Mouse (Mus musculus) megakaryocyte, embryonic 14.5 days (primary cell): Measurements from ENCODE around the gene B3galnt1. TPM values are rescaled to one million over a fixed set of nuclear protein-coding genes. Genes with fewer than 3 reads are reported as not detected.

Experiments
- H3K27me3 ChIP-seq: replicated peaks from 2 replicates; pipeline ENCODE3; 2012; ENCODE audit warnings: inconsistent platforms
- H3K36me3 ChIP-seq: replicated peaks from 2 replicates; pipeline ENCODE3; 2012; ENCODE audit warnings: low read length, inconsistent platforms, mixed read lengths
- H3K4me1 ChIP-seq: 2 replicates; pipeline ENCODE4 v1.6.1; 2012; ENCODE audit warnings: inconsistent platforms
- H3K4me3 ChIP-seq: replicated peaks from 2 replicates; pipeline ENCODE3; 2012; ENCODE audit warnings: moderate library complexity, mild to moderate bottlenecking, inconsistent platforms
- H3K9me3 ChIP-seq: 2 replicates; pipeline ENCODE4 v1.6.1; 2012; ENCODE audit warnings: inconsistent platforms
- FLI1 ChIP-seq: IDR thresholded peaks from 2 replicates; pipeline ENCODE4 v1.6.1; 2012; ENCODE audit warnings: low read length, inconsistent platforms, mixed read lengths
- GATA1 ChIP-seq: IDR thresholded peaks from 3 replicates; pipeline ENCODE4 v1.6.1; 2012; ENCODE audit warnings: mixed read lengths, low read length, inconsistent platforms, borderline replicate concordance
- polyA plus RNA-seq: library from polyadenylated mRNA; stranded (reverse); fragments of >175 nt; gene quantifications from 2 replicates; pipeline ENCODE4 v1.2.3, GENCODE M21; 2012; ENCODE audit warnings: low replicate concordance; ENCODE audit not compliant: insufficient read depth

B3galnt1 gene
- polyA plus RNA-seq = 0.32 TPM in 1 of 2 replicates, not detected in the other

DNA sequence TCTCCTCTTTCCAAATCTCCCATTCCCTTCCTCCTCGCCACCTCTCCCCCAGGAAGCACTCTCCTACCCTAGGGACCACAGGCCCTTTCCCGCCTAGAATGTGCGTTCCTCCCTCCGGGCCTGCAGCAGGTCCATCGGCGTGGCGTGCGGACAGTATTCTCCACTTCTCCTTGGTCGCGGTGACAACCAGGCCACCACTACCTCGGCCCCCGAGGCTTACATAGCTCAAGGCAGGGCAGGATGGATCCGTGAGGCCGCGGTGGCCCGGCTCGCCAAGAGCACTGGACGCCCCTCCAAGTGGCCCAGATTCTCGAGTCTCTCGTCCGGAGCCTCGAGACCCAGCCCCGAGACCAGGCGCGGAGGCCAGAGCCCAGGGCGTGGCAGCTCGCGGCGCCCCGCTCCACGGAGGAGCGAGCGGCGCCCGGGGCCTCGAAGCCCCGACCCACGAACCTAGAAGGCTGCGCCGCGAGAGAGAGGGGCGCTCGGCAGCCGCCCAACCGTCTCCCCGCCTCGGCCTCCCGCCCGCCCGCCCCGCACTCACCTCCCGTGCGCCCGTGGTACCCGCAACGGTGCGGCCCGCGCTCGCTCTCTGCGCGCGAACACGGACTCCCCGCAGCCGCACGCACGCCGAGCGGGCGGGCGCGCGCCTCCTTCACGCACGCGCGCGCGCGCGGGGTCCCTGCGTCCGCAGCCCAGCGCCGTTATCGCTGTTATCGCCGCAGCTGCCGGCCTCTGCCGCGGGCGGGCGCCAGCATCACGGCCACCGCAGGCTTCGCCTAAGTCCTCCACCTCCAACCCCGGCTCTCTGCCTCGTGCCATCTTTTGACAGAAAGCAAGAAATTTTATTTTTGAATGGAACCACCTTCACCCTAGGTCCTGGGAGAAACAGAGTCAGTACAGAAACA, at the start of gene B3galnt1:
TSS of gene B3galnt1 (minus strand) at position 700 of the 905 bp plus-strand sequence.
- Histone ChIP-seq H3K4me1 (peaks cover 9% of the 10 kb centered on the region; the same call in 1 of the 2 replicates), H3K4me3 (peak within 1 kb of the TSS; percentile 85)
- TF ChIP-seq FLI1 = no peak
- TF ChIP-seq GATA1 = no peak

DNA sequence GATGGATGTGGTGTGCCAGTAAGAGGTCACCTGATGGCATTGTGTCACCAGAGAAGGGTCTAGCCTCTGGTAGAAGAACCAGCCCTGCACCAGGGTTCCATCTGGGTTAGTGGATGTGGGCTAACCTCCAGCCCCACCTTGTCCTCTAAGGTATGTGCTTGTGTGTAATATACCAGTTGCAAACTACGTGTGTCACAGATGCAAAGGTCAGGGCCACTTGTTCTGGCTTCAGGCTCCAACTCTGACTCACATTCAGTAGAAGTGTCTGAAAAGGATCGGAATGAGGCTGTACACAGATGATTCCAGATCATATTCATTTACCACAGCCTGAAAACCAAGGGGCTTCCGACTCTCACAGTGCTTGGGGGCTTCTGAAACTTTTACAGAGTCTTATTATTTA, 35.8 kb upstream of the B3galnt1 start:
- Histone ChIP-seq H3K9me3 (0 out of 2 replicates have a peak, but pooled peaks cover 2% of the 10 kb centered on the region), H3K4me1 (no peaks in the 10 kb centered on the region), H3K36me3 (no peaks in the 10 kb centered on the region), H3K27me3 (no peaks in the 10 kb centered on the region), H3K4me3 (no peak overlapping the region)
- TF ChIP-seq FLI1 (no peak), GATA1 (no peak)

More for the DNA sequence above, at the start of gene B3galnt1:
- Histone ChIP-seq H3K36me3 (no peaks in the 10 kb centered on the region), H3K27me3 (peaks cover 34% of the 10 kb centered on the region), H3K9me3 (no peaks in the 10 kb centered on the region)

DNA sequence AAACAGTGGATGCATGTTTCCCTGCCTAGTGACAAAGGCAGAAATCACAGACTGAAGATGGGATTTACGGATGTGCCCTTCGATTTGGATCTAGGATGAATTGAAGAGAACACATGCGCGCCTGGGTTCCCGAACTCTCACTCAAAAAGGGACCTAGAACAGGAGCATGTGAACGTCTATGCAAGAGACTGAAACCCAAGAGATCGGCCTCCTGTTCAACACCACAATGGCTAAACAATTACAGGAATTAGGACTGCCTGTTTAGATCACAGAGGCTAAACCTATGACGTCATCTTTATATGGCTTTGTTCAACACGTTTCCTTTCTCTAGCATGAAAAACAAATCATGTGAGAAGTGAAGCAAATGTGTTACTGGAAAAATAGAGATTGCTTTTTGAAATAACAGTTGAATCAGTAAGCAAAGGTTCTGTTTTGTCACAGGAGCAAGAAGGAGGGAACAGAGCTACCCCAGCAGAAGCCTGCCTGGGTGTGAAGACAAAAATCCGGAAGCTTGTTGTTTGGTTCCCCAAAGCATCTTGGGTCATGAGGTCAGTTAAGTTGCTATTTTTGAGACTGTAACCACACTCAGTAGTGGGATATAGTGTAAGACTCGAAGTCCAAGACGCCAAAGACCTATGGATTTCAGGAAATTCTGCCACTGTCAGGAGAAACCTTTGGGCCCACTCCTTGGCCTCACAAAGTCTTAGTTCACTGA, 35.1 kb upstream of the B3galnt1 start:
- no peak for TF ChIP-seq GATA1
- TF ChIP-seq FLI1 = no peak
- no peaks in the 10 kb centered on the region for H3K36me3 ChIP-seq
- no peaks in the 10 kb centered on the region for H3K4me1 ChIP-seq
- H3K9me3 ChIP-seq = 0 out of 2 replicates have a peak, but pooled peaks cover 2% of the 10 kb centered on the region
- no peaks in the 10 kb centered on the region for H3K27me3 ChIP-seq
- no peak overlapping the region for H3K4me3 ChIP-seq

DNA sequence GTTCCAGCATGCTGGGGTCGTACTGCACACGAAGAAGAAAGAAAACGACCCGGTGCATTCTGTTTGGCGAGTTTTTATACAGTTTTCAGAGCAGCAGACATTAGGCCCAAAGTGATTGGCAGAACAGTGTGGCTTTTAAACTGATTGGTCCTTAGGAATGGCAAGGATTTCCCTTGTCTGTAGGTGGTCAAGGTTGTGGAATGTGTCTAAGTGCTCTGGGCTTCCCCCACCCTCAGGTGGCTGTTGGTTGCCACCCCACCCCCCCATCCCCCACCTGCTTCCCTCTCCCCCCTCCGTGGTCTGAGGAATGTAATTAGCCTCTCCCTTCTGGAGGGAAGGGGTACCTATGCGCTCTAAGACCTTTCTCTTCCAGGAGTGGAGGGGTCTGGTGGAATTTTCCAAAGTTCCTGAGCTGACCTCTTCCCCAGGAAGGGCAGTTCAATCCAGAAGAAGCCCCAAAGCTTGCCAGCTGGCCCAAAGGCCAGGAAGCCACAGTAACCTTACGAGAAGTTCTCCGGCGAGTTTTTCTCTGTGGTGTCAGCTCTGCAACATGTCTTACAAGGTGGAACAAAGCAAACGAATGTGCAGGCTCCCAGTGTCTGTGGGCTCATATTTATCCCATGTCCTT, 28.3 kb upstream of the B3galnt1 start:
- H3K36me3 ChIP-seq = no peaks in the 10 kb centered on the region
- TF ChIP-seq GATA1 = no peak
- no peak for TF ChIP-seq FLI1
- no peaks in the 10 kb centered on the region for H3K4me1 ChIP-seq
- no peaks in the 10 kb centered on the region for H3K27me3 ChIP-seq
- no peaks in the 10 kb centered on the region for H3K9me3 ChIP-seq
- H3K4me3 ChIP-seq = no peak overlapping the region

DNA sequence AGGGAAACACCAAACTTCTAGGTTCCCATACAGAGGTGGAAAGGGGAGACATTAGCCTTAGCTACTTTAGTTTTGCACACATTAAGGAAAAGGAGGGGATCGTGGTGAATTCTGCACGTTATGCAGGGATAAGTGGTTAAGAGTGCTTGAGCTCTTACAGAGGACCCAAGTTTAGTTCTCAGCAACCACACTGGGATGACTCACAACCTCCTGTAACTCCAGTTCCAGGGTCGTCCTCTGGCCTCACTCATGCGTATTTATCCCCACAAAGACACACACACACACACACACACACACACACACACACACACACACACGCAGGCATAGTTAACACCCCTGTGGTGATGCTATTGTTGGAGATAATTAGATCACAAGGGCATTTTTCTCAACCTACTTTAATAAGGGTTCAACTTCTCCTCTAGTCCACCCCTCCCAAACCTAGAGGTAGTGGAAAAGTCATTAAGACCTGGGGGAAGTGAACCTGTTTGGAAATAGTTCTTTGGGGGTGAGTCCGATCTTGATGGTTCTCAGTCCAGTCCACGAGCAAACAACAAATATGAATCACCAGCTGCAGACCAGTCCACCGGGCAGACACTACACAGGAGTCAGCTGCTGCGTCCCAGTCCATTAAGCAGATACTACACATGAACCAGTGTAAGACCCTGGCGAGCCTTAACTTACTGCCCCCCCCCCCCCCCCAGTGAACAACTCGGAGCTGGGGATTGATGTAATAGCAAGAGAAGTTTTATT, 27.6 kb upstream of the B3galnt1 start:
- no peaks in the 10 kb centered on the region for H3K4me1 ChIP-seq
- no peak for TF ChIP-seq GATA1
- TF ChIP-seq FLI1 = no peak
- H3K9me3 ChIP-seq = no peaks in the 10 kb centered on the region
- no peaks in the 10 kb centered on the region for H3K27me3 ChIP-seq
- H3K4me3 ChIP-seq = no peak overlapping the region
- H3K36me3 ChIP-seq = no peaks in the 10 kb centered on the region

DNA sequence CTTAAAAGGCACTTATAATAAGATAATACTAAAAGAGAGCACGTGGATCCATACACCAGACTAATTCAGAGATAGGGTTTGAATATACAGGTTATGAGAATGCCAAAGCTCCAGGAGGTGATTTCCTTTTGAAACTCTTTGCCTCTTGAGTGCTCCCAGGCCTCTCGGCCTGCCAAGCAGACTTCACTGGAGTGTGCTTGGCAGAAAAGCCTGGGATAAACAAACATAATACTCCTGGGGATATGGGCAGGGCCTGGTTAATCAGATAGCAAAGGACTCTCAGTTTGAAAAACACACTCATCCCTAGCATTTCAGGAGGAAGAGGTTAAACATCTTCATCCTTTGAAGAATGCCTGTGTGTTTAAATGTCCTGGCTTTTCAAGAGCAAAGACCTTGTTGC, 25.4 kb upstream of the B3galnt1 start:
- Histone ChIP-seq H3K4me3 (no peak overlapping the region), H3K4me1 (no peaks in the 10 kb centered on the region), H3K27me3 (no peaks in the 10 kb centered on the region), H3K9me3 (no peaks in the 10 kb centered on the region), H3K36me3 (no peaks in the 10 kb centered on the region)
- no peak for TF ChIP-seq FLI1
- TF ChIP-seq GATA1 = no peak

DNA sequence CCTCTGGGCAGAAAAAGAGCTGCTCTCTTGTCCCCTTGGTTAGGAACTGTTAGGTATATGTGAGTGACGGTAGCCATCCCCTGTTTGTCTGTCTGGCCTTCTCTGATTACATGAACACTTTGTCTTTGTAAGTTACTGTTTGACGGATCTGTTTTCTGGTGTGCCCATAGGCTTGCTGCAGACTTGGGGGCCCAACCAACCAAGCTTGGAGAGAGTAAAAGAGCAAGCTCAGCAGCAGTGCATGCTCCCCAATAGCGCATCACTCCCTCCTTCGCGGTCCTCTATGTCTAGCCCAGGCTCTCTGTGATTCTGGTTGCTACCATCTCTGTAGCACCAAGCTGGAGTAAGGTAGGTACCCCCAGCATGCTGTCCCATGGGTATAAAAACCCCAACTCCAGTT, 9.1 kb upstream of the B3galnt1 start:
- peaks cover 8% of the 10 kb centered on the region; the same call in 1 of the 2 replicates for H3K9me3 ChIP-seq
- H3K27me3 ChIP-seq = peaks cover 1% of the 10 kb centered on the region
- no peak overlapping the region for H3K4me3 ChIP-seq
- H3K4me1 ChIP-seq = no peaks in the 10 kb centered on the region
- H3K36me3 ChIP-seq = no peaks in the 10 kb centered on the region
- TF ChIP-seq FLI1 (no peak), GATA1 (no peak)

DNA sequence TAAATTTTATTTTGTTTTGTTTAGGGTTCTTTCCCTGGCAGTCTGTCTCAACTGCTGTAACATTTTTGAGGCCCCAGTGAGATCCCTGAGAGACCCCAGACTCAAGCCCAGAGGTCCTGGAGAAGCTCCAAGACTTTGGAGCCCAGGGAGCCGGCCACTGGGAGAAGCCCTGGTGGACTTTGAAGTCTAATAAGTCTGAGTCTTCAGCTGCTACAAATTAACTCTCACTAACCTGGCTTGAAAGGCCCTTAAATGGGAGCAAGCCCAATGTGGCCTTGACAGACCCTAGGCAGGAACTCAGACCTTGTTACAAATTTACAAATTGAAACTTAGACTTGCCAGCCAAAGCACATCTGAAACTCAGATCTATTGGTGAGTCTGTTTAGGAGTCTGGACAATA, 8.7 kb upstream of the B3galnt1 start:
- peaks cover 1% of the 10 kb centered on the region for H3K27me3 ChIP-seq
- no peak overlapping the region for H3K4me3 ChIP-seq
- H3K4me1 ChIP-seq = no peaks in the 10 kb centered on the region
- H3K36me3 ChIP-seq = no peaks in the 10 kb centered on the region
- no peak for TF ChIP-seq GATA1
- H3K9me3 ChIP-seq = peaks cover 4% of the 10 kb centered on the region; the same call in 1 of the 2 replicates

DNA sequence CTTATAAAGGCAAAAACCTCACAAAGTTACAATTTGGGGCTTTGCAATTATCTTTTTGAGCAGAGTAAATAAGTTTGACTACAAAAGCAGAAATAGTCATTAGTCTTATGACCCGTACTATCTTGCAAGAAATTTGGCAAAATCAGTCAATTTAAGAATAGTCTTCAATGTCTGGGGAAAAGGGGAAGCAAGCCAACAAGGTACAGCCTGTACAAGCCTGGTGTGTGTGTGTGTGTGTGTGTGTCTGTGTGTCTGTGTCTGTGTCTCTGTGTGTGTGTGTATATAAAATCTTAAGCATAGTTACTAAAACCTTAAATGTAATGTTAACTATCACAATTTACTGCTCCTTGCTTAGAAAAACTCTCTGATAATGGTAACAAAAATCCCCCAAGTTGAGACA, 8.2 kb upstream of the B3galnt1 start:
- peaks cover 1% of the 10 kb centered on the region for H3K27me3 ChIP-seq
- H3K4me3 ChIP-seq = no peak overlapping the region
- TF ChIP-seq GATA1 (no peak), FLI1 (no peak)
- no peaks in the 10 kb centered on the region for H3K9me3 ChIP-seq
- no peaks in the 10 kb centered on the region for H3K36me3 ChIP-seq
- no peaks in the 10 kb centered on the region for H3K4me1 ChIP-seq
